Mouse (Mus musculus) liver, postnatal 0 days (tissue): Measurements from ENCODE around the gene Hpse2. TPM values are rescaled to one million over a fixed set of nuclear protein-coding genes. Genes with fewer than 3 reads are reported as not detected.

Source experiments
- ATAC-seq: fragments of 200-750 bp; cut with Nextera tagmentation; 2 replicates; pipeline ENCODE4 v1.8.0; 2017; ENCODE audit warnings: mild to moderate bottlenecking, moderate library complexity
- DNase-seq: peaks from one replicate; pipeline ENCODE4 v3.0.0-alpha.2; 2016
- H3K27ac ChIP-seq: fragments of 300-500 bp; sonication (generic); 2 replicates; pipeline ENCODE4 v1.5.1; 2014; ENCODE audit warnings: antibody characterized with exemption, moderate library complexity, mild to moderate bottlenecking, low read depth
- H3K27me3 ChIP-seq: fragments of 300-500 bp; sonication (generic); 2 replicates; pipeline ENCODE4 v1.6.1; 2014; ENCODE audit warnings: low read length, control low read depth, mixed read lengths; ENCODE audit not compliant: insufficient read depth
- H3K36me3 ChIP-seq: fragments of 300-500 bp; sonication (generic); replicated peaks from 2 replicates; pipeline ENCODE4 v1.6.1; 2014; ENCODE audit warnings: mild to moderate bottlenecking, control low read depth, low read length, moderate library complexity, mixed read lengths; ENCODE audit not compliant: insufficient read depth
- H3K4me1 ChIP-seq: fragments of 300-500 bp; sonication (generic); 2 replicates; pipeline ENCODE4 v1.6.1; 2014; ENCODE audit warnings: antibody characterized with exemption, mild to moderate bottlenecking, control low read depth; ENCODE audit not compliant: insufficient read depth
- H3K4me2 ChIP-seq: fragments of 300-500 bp; sonication (generic); 2 replicates; pipeline ENCODE4 v1.6.1; 2014; ENCODE audit warnings: low read depth, mild to moderate bottlenecking, low read length, moderate library complexity, mixed read lengths
- H3K4me3 ChIP-seq: fragments of 300-500 bp; sonication (generic); 2 replicates; pipeline ENCODE4 v1.5.1; 2014; ENCODE audit warnings: low read depth, low read length
- H3K9ac ChIP-seq: fragments of 300-500 bp; sonication (generic); replicated peaks from 2 replicates; pipeline ENCODE4 v1.6.1; 2014; ENCODE audit warnings: mild to moderate bottlenecking, moderate library complexity
- H3K9me3 ChIP-seq: fragments of 300-500 bp; sonication (generic); 2 replicates; pipeline ENCODE4 v1.6.1; 2016; ENCODE audit warnings: mild to moderate bottlenecking, control low read depth, low read length, mixed read lengths
- CTCF ChIP-seq: sonication (generic); IDR thresholded peaks from 2 replicates; pipeline ENCODE4 v1.5.1; 2016; ENCODE audit warnings: antibody characterized with exemption, low read depth
- EP300 ChIP-seq: IDR thresholded peaks from 2 replicates; pipeline ENCODE4 v1.6.1; 2016; ENCODE audit warnings: antibody characterized with exemption, low read depth, mild to moderate bottlenecking
- WGBS: fragments of 180-500 bp; shearing (Covaris S2); extraction: QIAGEN DNeasy Blood & Tissue Kit; methylation state at CpG from one replicate; pipeline ENCODE4 v1.1.7; 2014; ENCODE audit not compliant: insufficient replicate concordance; 5-methylcytosine and 5-hydroxymethylcytosine counted together
- polyA plus RNA-seq: library from polyadenylated mRNA; unstranded; fragments of >200 nt; fragmentation: Nextera tagmentation; extraction: Ambion mirVana; gene quantifications from 2 replicates; pipeline ENCODE4 v1.2.1, GENCODE M21; 2015

Gene Hpse2
- polyA plus RNA-seq, 1 experiment from 2014 or later: 0.12 TPM

DNA sequence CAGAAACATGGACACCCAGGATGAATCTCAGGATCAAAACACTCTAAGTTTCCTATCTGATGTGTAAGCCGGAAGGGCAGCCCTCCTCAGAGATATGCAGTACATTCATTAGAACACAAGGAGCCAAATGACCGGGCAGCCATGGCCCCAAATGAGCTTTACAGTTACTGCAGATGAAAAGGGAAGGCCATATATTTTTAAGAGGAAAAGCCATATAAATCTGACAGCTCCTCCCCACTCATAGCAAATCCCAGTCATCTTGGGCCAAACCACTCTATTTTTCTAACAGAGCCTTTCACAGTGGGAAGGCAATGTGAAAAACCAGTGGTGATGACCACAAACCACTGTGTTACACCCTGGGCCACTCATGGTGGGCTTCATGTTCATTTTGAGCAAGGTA, 549.9 kb downstream of the Hpse2 start:
- H3K9me3 ChIP-seq: no peaks in the 10 kb centered on the region
- no peak overlapping the region for H3K9ac ChIP-seq
- WGBS: 81% methylated on average over 2 of the region's 2 CpGs
- no peak for TF ChIP-seq EP300
- TF ChIP-seq CTCF: no peak
- H3K36me3 ChIP-seq: no peaks in the 10 kb centered on the region
- H3K4me1 ChIP-seq: no peaks in the 10 kb centered on the region; the same call in 1 of the 2 replicates
- no peaks in the 10 kb centered on the region for H3K27me3 ChIP-seq
- H3K27ac ChIP-seq: no peak overlapping the region
- no peak overlapping the region for H3K4me3 ChIP-seq
- DNase-seq (no peak), ATAC-seq (no peak)
- H3K4me2 ChIP-seq: no peak overlapping the region

DNA sequence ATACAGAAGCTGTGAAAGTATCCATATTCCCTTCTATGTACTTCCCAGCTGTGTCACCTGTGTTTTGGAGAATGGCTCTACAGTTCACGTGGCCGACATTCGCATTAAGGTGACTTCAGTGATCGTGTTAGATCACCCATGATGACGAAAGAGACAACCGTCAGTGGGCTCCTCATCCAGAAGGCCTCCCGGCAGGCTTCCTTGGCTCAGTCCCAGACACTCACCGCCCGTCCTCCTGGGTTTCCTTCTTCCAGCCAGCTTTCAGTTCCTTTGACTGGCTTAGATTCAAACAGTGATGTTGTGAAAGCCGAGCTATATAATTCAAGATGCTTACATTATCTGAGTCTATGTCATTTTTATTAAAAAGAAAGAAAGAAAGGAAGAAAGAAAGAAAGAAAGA, 550.6 kb downstream of the Hpse2 start:
- Histone ChIP-seq H3K36me3 (no peaks in the 10 kb centered on the region), H3K4me1 (no peaks in the 10 kb centered on the region; the same call in 1 of the 2 replicates), H3K9ac (no peak overlapping the region), H3K9me3 (no peaks in the 10 kb centered on the region), H3K4me2 (no peak overlapping the region), H3K4me3 (no peak overlapping the region), H3K27me3 (no peaks in the 10 kb centered on the region), H3K27ac (no peak overlapping the region)
- ATAC-seq (no peak), DNase-seq (no peak)
- TF ChIP-seq EP300 (no peak), CTCF (no peak)
- WGBS: 68% methylated on average over 10 of the region's 10 CpGs

DNA sequence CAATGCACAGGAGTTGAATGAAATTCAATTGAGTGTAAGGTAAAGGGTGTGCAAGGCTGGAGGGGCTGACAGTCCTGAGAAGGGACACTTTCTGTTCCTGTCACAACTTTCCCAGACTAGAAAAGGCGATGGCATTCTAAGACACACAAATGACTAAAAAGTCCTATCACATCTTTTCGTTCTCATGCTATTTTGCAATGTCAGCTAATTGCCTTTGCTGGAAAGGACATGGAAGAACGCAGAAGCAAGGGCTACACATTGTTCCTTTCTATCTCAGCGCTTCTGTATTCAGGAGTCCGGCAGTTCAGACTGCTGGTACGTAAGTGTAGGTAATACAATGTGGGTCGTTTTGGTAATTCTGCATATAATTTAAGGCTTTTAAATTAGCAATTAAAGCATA, 555.0 kb downstream of the Hpse2 start:
- Histone ChIP-seq H3K4me2 (no peak overlapping the region), H3K27me3 (no peaks in the 10 kb centered on the region), H3K4me1 (no peaks in the 10 kb centered on the region), H3K9ac (no peak overlapping the region), H3K36me3 (no peaks in the 10 kb centered on the region), H3K4me3 (no peak overlapping the region), H3K9me3 (no peaks in the 10 kb centered on the region), H3K27ac (no peak overlapping the region)
- ATAC-seq (no peak), DNase-seq (no peak)
- no peak for TF ChIP-seq EP300
- TF ChIP-seq CTCF: no peak
- WGBS: 83% methylated on average over 7 of the region's 7 CpGs

DNA sequence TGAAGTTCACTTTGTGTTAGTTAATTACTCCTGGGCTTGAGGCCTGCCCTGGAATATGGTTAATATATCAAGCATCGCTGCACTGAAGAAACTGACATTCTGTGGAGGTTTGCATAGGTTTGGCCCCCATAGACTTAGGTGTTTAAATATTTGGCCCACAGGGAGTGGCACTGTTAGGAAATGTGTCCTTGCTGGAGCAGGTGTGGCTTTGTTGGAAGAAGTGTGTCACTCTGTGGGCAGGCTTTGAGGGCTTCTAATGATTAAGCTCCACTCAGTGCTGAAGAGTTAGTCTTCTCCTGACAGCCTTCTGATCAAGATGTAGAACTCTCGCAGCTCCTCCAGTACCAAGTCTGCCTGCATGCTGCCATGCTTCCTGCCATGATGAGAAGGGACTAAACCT, 555.9 kb downstream of the Hpse2 start:
- no peaks in the 10 kb centered on the region for H3K4me1 ChIP-seq
- no peaks in the 10 kb centered on the region for H3K9me3 ChIP-seq
- no peak overlapping the region for H3K4me3 ChIP-seq
- TF ChIP-seq CTCF (no peak), EP300 (no peak)
- ATAC-seq (no peak), DNase-seq (no peak)
- no peak overlapping the region for H3K27ac ChIP-seq
- WGBS: 73% methylated on average over 2 of the region's 2 CpGs
- no peaks in the 10 kb centered on the region for H3K27me3 ChIP-seq
- H3K36me3 ChIP-seq: no peaks in the 10 kb centered on the region
- H3K4me2 ChIP-seq: no peak overlapping the region
- no peak overlapping the region for H3K9ac ChIP-seq

DNA sequence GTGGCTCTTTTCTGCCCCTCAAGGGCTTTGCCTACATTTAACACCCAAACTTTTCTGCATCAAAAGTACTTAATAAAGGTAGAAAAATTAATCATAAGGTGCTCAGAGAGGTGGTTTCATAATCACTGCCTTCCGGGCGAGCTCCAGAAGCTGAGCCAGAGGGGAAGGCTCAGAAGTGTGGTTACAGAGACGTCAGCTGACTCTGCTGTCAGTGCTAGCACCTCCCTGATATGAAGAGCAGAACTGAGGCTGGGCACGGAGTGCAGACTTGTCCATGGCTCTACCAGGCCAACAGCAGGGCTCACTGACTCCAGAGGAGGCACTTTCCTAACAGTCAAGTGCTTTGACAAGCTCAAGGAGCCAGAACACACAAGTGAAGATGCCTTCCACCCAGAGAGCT, 559.0 kb downstream of the Hpse2 start:
- no peaks in the 10 kb centered on the region for H3K27me3 ChIP-seq
- H3K4me1 ChIP-seq: no peaks in the 10 kb centered on the region
- H3K27ac ChIP-seq: no peak overlapping the region
- WGBS: 41% methylated on average over 4 of the region's 4 CpGs
- TF ChIP-seq EP300 (no peak), CTCF (no peak)
- DNase-seq: no peak
- H3K4me3 ChIP-seq: no peak overlapping the region
- no peak overlapping the region for H3K4me2 ChIP-seq
- no peak overlapping the region for H3K9ac ChIP-seq
- ATAC-seq: no peak
- no peaks in the 10 kb centered on the region for H3K36me3 ChIP-seq
- no peaks in the 10 kb centered on the region for H3K9me3 ChIP-seq

DNA sequence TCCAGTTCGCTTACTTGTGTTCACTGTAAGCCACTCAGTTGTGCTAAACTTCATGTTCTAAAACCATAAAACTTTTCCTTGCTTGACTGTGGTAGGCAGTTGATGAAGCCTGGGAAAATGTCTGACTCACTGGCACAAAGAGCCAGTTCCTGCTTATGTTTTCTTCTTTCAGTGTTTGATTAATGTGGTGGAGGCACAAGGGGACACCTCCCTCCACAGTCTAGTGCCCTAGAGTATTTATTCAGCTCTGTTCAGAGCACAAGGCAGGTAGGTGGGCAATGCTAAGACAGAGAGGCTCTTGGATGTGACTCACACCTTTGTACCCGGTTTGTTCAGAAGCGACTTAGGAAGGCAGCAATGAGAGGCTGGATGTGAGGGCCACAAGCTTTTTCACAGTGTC, 560.3 kb downstream of the Hpse2 start:
- H3K9me3 ChIP-seq: no peaks in the 10 kb centered on the region
- H3K27ac ChIP-seq: no peak overlapping the region
- H3K27me3 ChIP-seq: no peaks in the 10 kb centered on the region
- no peak overlapping the region for H3K4me3 ChIP-seq
- 68% methylated on average over 3 of the region's 3 CpGs for WGBS
- no peak for TF ChIP-seq EP300
- TF ChIP-seq CTCF: no peak
- ATAC-seq: no peak
- H3K36me3 ChIP-seq: no peaks in the 10 kb centered on the region
- no peak for DNase-seq
- no peak overlapping the region for H3K9ac ChIP-seq
- H3K4me1 ChIP-seq: no peaks in the 10 kb centered on the region
- H3K4me2 ChIP-seq: no peak overlapping the region

DNA sequence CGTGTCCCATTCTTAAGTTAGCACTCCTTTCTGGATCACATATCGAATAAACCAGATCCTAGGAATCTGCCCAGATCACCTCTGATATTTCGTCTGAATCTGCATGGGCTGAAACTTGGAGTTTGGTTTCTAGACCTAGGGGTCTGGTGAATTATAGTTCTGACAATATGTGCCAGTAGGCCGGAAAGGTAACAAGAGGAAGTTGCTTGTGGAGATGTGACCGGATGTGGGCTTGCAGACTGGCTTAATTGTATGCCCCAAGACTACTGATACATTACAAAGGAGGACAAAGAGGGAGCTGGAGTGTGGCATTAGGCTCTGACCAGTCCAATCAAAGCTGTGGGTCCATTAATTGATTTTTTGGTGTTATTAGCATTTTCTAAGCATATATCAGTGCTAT, 568.0 kb downstream of the Hpse2 start:
- Histone ChIP-seq H3K27me3 (no peaks in the 10 kb centered on the region), H3K4me1 (no peaks in the 10 kb centered on the region), H3K4me3 (no peak overlapping the region), H3K36me3 (no peaks in the 10 kb centered on the region), H3K9me3 (no peaks in the 10 kb centered on the region), H3K9ac (no peak overlapping the region), H3K27ac (no peak overlapping the region), H3K4me2 (no peak overlapping the region)
- no peak for DNase-seq
- TF ChIP-seq EP300 (no peak), CTCF (no peak)
- 57% methylated on average over 5 of the region's 5 CpGs for WGBS
- ATAC-seq: no peak
